Mouse (Mus musculus) MEL (cell line): ENCODE data around the gene Cntn2. TPM values are rescaled to one million over a fixed set of nuclear protein-coding genes. Genes with fewer than 3 reads are reported as not detected.

ENCODE experiments used
- DNase-seq: peaks from one replicate; pipeline ENCODE4 v3.0.0; 2011; ENCODE audit warnings: low read depth, low spot score
- H3K27ac ChIP-seq: 2 replicates; pipeline ENCODE4 v1.5.1; 2012; ENCODE audit warnings: low read depth, mild to moderate bottlenecking, control low read depth, low read length, moderate library complexity; ENCODE audit not compliant: control insufficient read depth
- H3K27me3 ChIP-seq, 2 experiments: fragments of 150-350 bp in 1 of 2; sonication (generic) in 1 of 2; 2 replicates each; pipeline ENCODE4 v1.6.1; 2012; ENCODE audit warnings: low read length in 2 of 2, mild to moderate bottlenecking in 2 of 2, improper control_type of control experiment in 1 of 2, moderate library complexity in 1 of 2; ENCODE audit not compliant: insufficient read depth in 2 of 2, control insufficient read depth in 1 of 2
- H3K36me3 ChIP-seq, 2 experiments: 2 replicates each; pipeline ENCODE4 v1.6.1; 2012 to 2014; ENCODE audit warnings: low read length in 2 of 2, improper control_type of control experiment in 1 of 2, inconsistent platforms in 1 of 2, mild to moderate bottlenecking in 1 of 2; ENCODE audit not compliant: insufficient read depth in 2 of 2, control insufficient read depth in 1 of 2
- H3K4me1 ChIP-seq, 2 experiments: fragments of 150-350 bp in 1 of 2; sonication (generic) in 1 of 2; 2 replicates each; pipeline ENCODE4 v1.6.1; 2012; ENCODE audit warnings: low read length in 2 of 2, improper control_type of control experiment in 1 of 2, mild to moderate bottlenecking in 1 of 2; ENCODE audit not compliant: insufficient read depth in 2 of 2, control insufficient read depth in 1 of 2
- H3K4me3 ChIP-seq, 2 experiments: fragments of 150-350 bp in 1 of 2; sonication (generic) in 1 of 2; 2 replicates each; pipeline ENCODE4 v1.5.1; 2012; ENCODE audit warnings: low read depth in 2 of 2, low read length in 2 of 2, mild to moderate bottlenecking in 2 of 2, moderate library complexity in 2 of 2, control low read depth in 1 of 2, improper control_type of control experiment in 1 of 2; ENCODE audit not compliant: control insufficient read depth in 1 of 2, insufficient read depth in 1 of 2
- H3K79me2 ChIP-seq: 2 replicates; pipeline ENCODE4 v1.6.1; 2012; ENCODE audit warnings: mild to moderate bottlenecking, low read length, moderate library complexity; ENCODE audit not compliant: control insufficient read depth, poor library complexity, insufficient read depth
- H3K9ac ChIP-seq: 2 replicates; pipeline ENCODE4 v1.6.1; 2012; ENCODE audit warnings: low read depth, mild to moderate bottlenecking, control low read depth, low read length, moderate library complexity; ENCODE audit not compliant: control insufficient read depth, poor library complexity, severe bottlenecking
- H3K9me3 ChIP-seq: fragments of 150-350 bp; sonication (generic); replicated peaks from 2 replicates; pipeline ENCODE4 v1.6.1; 2012; ENCODE audit warnings: mild to moderate bottlenecking, low read length, improper control_type of control experiment, moderate library complexity; ENCODE audit not compliant: insufficient read depth
- CHD1 ChIP-seq: IDR thresholded peaks from 2 replicates; pipeline ENCODE4 v1.6.1; 2012; ENCODE audit warnings: low read depth, mild to moderate bottlenecking, inconsistent platforms, low read length, improper control_type of control experiment
- CHD2 ChIP-seq: IDR thresholded peaks from 2 replicates; pipeline ENCODE4 v1.6.1; 2011; ENCODE audit warnings: low read length, improper control_type of control experiment
- CTCF ChIP-seq, 3 experiments: IDR thresholded peaks in 2 of 3; conservative IDR thresholded peaks in 1 of 3; 2 replicates each; pipeline ENCODE4 v1.5.1; 2011 to 2012; ENCODE audit warnings: low read length in 3 of 3, low read depth in 2 of 3, mild to moderate bottlenecking in 2 of 3, improper control_type of control experiment in 1 of 3, inconsistent platforms in 1 of 3, mixed read lengths in 1 of 3, moderate library complexity in 1 of 3; ENCODE audit not compliant: control insufficient read depth in 1 of 3, insufficient read depth in 1 of 3, poor library complexity in 1 of 3, severe bottlenecking in 1 of 3
- E2F4 ChIP-seq: IDR thresholded peaks from 2 replicates; pipeline ENCODE4 v1.6.1; 2011; ENCODE audit warnings: low read depth, low read length, improper control_type of control experiment, borderline replicate concordance
- ELF1 ChIP-seq: IDR thresholded peaks from 2 replicates; pipeline ENCODE4 v1.6.1; 2014; ENCODE audit warnings: low read depth, mild to moderate bottlenecking, inconsistent platforms, low read length, improper control_type of control experiment, moderate library complexity
- GABPA ChIP-seq: IDR thresholded peaks from 2 replicates; pipeline ENCODE4 v1.6.1; 2012; ENCODE audit warnings: low read depth, mild to moderate bottlenecking, inconsistent platforms, low read length, improper control_type of control experiment, moderate library complexity
- GATA1 ChIP-seq: IDR thresholded peaks from 2 replicates; pipeline ENCODE4 v1.6.1; 2011; ENCODE audit warnings: low read depth, low read length, improper control_type of control experiment
- MAX ChIP-seq: IDR thresholded peaks from 2 replicates; pipeline ENCODE4 v1.6.1; 2011; ENCODE audit warnings: low read length, improper control_type of control experiment
- MYC ChIP-seq: IDR thresholded peaks from 2 replicates; pipeline ENCODE4 v1.6.1; 2011; ENCODE audit warnings: low read depth, mild to moderate bottlenecking, low read length, improper control_type of control experiment, moderate library complexity
- NELFE ChIP-seq: IDR thresholded peaks from 2 replicates; pipeline ENCODE4 v1.6.1; 2011; ENCODE audit warnings: low read depth, low read length, improper control_type of control experiment
- POLR2A ChIP-seq, 2 experiments: IDR thresholded peaks; 2 replicates each; pipeline ENCODE4 v1.6.1; 2011 to 2012; ENCODE audit warnings: low read length in 2 of 2, mild to moderate bottlenecking in 2 of 2, control low read depth in 1 of 2, improper control_type of control experiment in 1 of 2, low read depth in 1 of 2, moderate library complexity in 1 of 2; ENCODE audit not compliant: control insufficient read depth in 1 of 2, insufficient read depth in 1 of 2, poor library complexity in 1 of 2
- RAD21 ChIP-seq: IDR thresholded peaks from 2 replicates; pipeline ENCODE4 v1.6.1; 2011; ENCODE audit warnings: mild to moderate bottlenecking, low read depth, low read length, improper control_type of control experiment
- SMC3 ChIP-seq: IDR thresholded peaks from 2 replicates; pipeline ENCODE4 v1.6.1; 2011; ENCODE audit warnings: low read depth, low read length, improper control_type of control experiment
- TAL1 ChIP-seq: IDR thresholded peaks from 2 replicates; pipeline ENCODE4 v1.6.1; 2012; ENCODE audit warnings: mild to moderate bottlenecking, inconsistent platforms, low read length, moderate library complexity, mixed read lengths
- USF1 ChIP-seq: IDR thresholded peaks from 2 replicates; pipeline ENCODE4 v1.6.1; 2014; ENCODE audit warnings: low read depth, mild to moderate bottlenecking, inconsistent platforms, low read length, improper control_type of control experiment, moderate library complexity
- ZC3H11A ChIP-seq: IDR thresholded peaks from 2 replicates; pipeline ENCODE4 v1.6.1; 2012; ENCODE audit warnings: low read depth, mild to moderate bottlenecking, inconsistent platforms, low read length, improper control_type of control experiment
- ZNF384 ChIP-seq: IDR thresholded peaks from 2 replicates; pipeline ENCODE4 v1.6.1; 2012; ENCODE audit warnings: low read depth, mild to moderate bottlenecking, inconsistent platforms, low read length, improper control_type of control experiment
- polyA plus RNA-seq, 2 experiments: library from polyadenylated mRNA; stranded (reverse) in 1 of 2; unstranded in 1 of 2; fragments of >175 nt in 1 of 2; fragments of >200 nt in 1 of 2; gene quantifications; 2 replicates each; pipeline versions ENCODE4 v1.2.1 to v1.2.4; 2012; ENCODE audit warnings: low replicate concordance in 2 of 2, low read depth in 1 of 2; ENCODE audit not compliant: insufficient read length in 2 of 2, insufficient read depth in 1 of 2, missing spikeins in 1 of 2
- total RNA-seq: library from RNA; depleted of rRNA; stranded (reverse); fragments of 300-350 nt; gene quantifications from 2 replicates; pipeline ENCODE4 v1.2.3, GENCODE M21; 2012

Cntn2 gene
- total and polyA plus RNA-seq, 3 experiments, result not detected

DNA sequence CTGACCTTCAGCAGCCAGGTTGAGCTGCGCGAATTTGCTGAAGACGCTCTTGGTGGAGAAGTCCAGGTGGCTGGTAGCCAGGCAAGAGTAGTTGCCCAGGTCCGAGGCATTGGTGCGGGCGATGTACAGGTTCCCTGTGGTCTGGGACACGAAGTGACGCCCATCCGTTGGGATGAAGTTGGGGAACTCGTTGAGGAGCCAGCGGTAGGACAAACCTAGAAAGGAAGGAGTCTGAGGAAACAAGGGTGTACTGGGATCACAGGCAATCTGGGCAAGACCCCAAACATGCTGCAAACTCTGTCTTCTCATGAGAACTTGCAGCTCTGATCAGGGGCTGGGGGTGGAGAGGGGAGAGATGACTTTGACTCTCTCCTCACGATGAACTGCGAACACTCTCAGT is 15.0 kb downstream of the Cntn2 start:
- DNase-seq, result no peak
- H3K4me1 ChIP-seq, result no peaks in the 10 kb centered on the region
- no peak for TF ChIP-seq GABPA
- TF ChIP-seq POLR2A (IDR thresholded peaks at IDR 0.05; ENCODE audit: control insufficient read depth in 1 of 2, insufficient read depth in 1 of 2, low read depth in 1 of 2, low read length in 2 of 2, poor library complexity in 1 of 2), result no peak
- no peak for TF ChIP-seq MYC
- no peak for TF ChIP-seq NELFE
- no peak for TF ChIP-seq CHD1
- no peak overlapping the region for H3K27ac ChIP-seq
- no peak overlapping the region for H3K4me3 ChIP-seq
- peaks cover 2 to 11% of the 10 kb centered on the region in 2 experiments; a peak in 3 of 4 replicates for H3K27me3 ChIP-seq
- H3K79me2 ChIP-seq, result no peaks in the 10 kb centered on the region
- H3K9me3 ChIP-seq, result no peaks in the 10 kb centered on the region
- H3K36me3 ChIP-seq, result no peaks in the 10 kb centered on the region
- H3K9ac ChIP-seq, result no peak overlapping the region

DNA sequence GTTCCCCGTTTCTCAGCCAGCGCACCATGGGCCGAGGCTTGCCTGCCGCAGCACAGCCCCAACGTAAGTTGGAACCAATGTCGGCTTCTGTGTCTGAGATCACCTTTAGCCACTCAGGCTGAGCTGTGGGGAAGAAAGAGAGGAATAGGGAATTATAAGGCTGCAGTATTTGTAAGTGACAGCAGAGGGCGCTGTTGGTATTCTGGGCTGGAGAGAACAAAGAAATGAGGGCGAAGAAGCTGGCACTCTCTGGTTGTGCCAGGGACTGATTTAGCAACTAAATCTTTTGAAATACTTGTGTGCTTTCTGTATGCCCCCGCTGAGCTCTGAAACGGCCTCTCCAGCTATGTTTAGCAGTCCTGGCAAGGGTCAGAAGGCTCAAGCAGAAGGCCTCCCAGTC is 17.2 kb downstream of the Cntn2 start:
- H3K27me3 ChIP-seq, result peaks cover 2 to 6% of the 10 kb centered on the region in 2 experiments; a peak in 3 of 4 replicates
- TF ChIP-seq SMC3 (peak; percentile 88), ZNF384 (no peak), MAX (no peak), CTCF (IDR thresholded peaks at IDR 0.05 in 2 of 3, conservative IDR thresholded peaks at IDR 0.05 in 1 of 3; ENCODE audit: control insufficient read depth in 1 of 3, insufficient read depth in 1 of 3, low read depth in 2 of 3, low read length in 3 of 3, poor library complexity in 1 of 3, severe bottlenecking in 1 of 3) (peak; percentile 68 to 90 (median 86)), ELF1 (no peak), RAD21 (peak; percentile 82), POLR2A (IDR thresholded peaks at IDR 0.05; ENCODE audit: control insufficient read depth in 1 of 2, insufficient read depth in 1 of 2, low read depth in 1 of 2, low read length in 2 of 2, poor library complexity in 1 of 2) (no peak), ZC3H11A (peak; percentile 53), CHD1 (no peak)
- H3K36me3 ChIP-seq, result no peaks in the 10 kb centered on the region
- no peak overlapping the region for H3K27ac ChIP-seq
- no peaks in the 10 kb centered on the region for H3K9me3 ChIP-seq
- H3K4me3 ChIP-seq, result no peak overlapping the region
- H3K79me2 ChIP-seq, result no peaks in the 10 kb centered on the region
- peak; percentile 64 for DNase-seq
- H3K4me1 ChIP-seq, result no peaks in the 10 kb centered on the region
- no peak overlapping the region for H3K9ac ChIP-seq

- H3K27me3 ChIP-seq, result peaks cover 0 to 3% of the 10 kb centered on the region in 2 experiments; a peak in 2 of 4 replicates
- no peaks in the 10 kb centered on the region for H3K79me2 ChIP-seq
- no peaks in the 10 kb centered on the region for H3K4me1 ChIP-seq
- TF ChIP-seq RAD21 (peak; percentile 49), USF1 (no peak), TAL1 (no peak), GATA1 (no peak), CHD2 (no peak), CTCF (IDR thresholded peaks at IDR 0.05 in 2 of 3, conservative IDR thresholded peaks at IDR 0.05 in 1 of 3; ENCODE audit: control insufficient read depth in 1 of 3, insufficient read depth in 1 of 3, low read depth in 2 of 3, low read length in 3 of 3, poor library complexity in 1 of 3, severe bottlenecking in 1 of 3) (peak; percentile 72 to 82 (median 74)), ZC3H11A (peak; percentile 22; the same call in 1 of the 2 replicates), E2F4 (no peak), SMC3 (peak; percentile 61)
- no peak overlapping the region for H3K9ac ChIP-seq
- H3K36me3 ChIP-seq, result no peaks in the 10 kb centered on the region
- no peaks in the 10 kb centered on the region for H3K9me3 ChIP-seq
- H3K4me3 ChIP-seq, result no peak overlapping the region
- H3K27ac ChIP-seq, result no peak overlapping the region
- peak; percentile 75 for DNase-seq
These were observed 19.1 kb downstream of the Cntn2 start for GRCm38 (mm10) chr1:132523920-132524319.
